Mouse (Mus musculus) liver, adult 2 months (tissue): Measurements from ENCODE around the gene Dlgap5.

Experiments used
- CTCF ChIP-seq: fragments of 200-500 bp; IDR thresholded peaks from 2 replicates; pipeline ENCODE4 v1.5.1; 2011; ENCODE audit warnings: low read depth, low read length, control low read depth
- POLR2A ChIP-seq: fragments of 200-500 bp; IDR thresholded peaks from 2 replicates; pipeline ENCODE4 v1.6.1; 2011; ENCODE audit warnings: low read length, control low read depth; ENCODE audit not compliant: insufficient read depth; ENCODE audit errors: extremely low read depth

- no peak for TF ChIP-seq CTCF
- TF ChIP-seq POLR2A: no peak
Observed at GRCm38 (mm10) chr14:47340231-47340925, 77.8 kb downstream of the Dlgap5 start.
